Mouse (Mus musculus) E14TG2a.4 (cell line): ENCODE measurements around the gene Rapgef1.

Experiments used
- CTCF ChIP-seq: conservative IDR thresholded peaks from 2 replicates; pipeline ENCODE4 v1.5.1; 2014; ENCODE audit warnings: low read length
- NANOG ChIP-seq: IDR thresholded peaks from 2 replicates; pipeline ENCODE4 v1.6.1; 2014; ENCODE audit warnings: borderline replicate concordance, low read length, mixed read lengths

GRCm38 (mm10) chr2:29605591-29605990 lies 13.9 kb upstream of the Rapgef1 start:
- no peak for TF ChIP-seq CTCF
- no peak for TF ChIP-seq NANOG
